Mouse (Mus musculus) midbrain, embryonic 10.5 days (tissue): Measurements from ENCODE around the gene Bricd5. TPM values are rescaled to one million over a fixed set of nuclear protein-coding genes. Genes with fewer than 3 reads are reported as not detected.
A peak's percentile ranks its signal among the peaks of the same experiment; 100 is the strongest.
"Not testable (repeated sequence)": the region's sequence is repeated elsewhere in the genome, so short reads cannot be mapped to it uniquely, and the experiment has no call there.

ENCODE experiments used
- DNase-seq: peaks from one replicate; pipeline ENCODE4 v3.0.0-alpha.2; 2017; ENCODE audit warnings: low spot score
- H3K27ac ChIP-seq: fragments of 300-500 bp; sonication (generic); replicated peaks from 2 replicates; pipeline ENCODE4 v1.5.1; 2016; ENCODE audit warnings: mild to moderate bottlenecking
- H3K27me3 ChIP-seq: fragments of 300-500 bp; sonication (generic); 2 replicates; pipeline ENCODE4 v1.6.1; 2016; ENCODE audit warnings: low read depth, mild to moderate bottlenecking; ENCODE audit not compliant: poor library complexity, severe bottlenecking
- H3K36me3 ChIP-seq: fragments of 300-500 bp; sonication (generic); 2 replicates; pipeline ENCODE4 v1.6.1; 2016; ENCODE audit warnings: mild to moderate bottlenecking, moderate library complexity
- H3K4me1 ChIP-seq: fragments of 300-500 bp; sonication (generic); 2 replicates; pipeline ENCODE4 v1.6.1; 2016
- H3K4me3 ChIP-seq: fragments of 300-500 bp; sonication (generic); 2 replicates; pipeline ENCODE4 v1.5.1; 2016; ENCODE audit warnings: mild to moderate bottlenecking, moderate library complexity
- H3K9me3 ChIP-seq: fragments of 300-500 bp; sonication (generic); replicated peaks from 2 replicates; pipeline ENCODE4 v1.6.1; 2016; ENCODE audit warnings: mild to moderate bottlenecking
- WGBS: fragments of 180-500 bp; shearing (Covaris S2); methylation state at CpG from one replicate; pipeline ENCODE4 v1.1.7; 2016; 5-methylcytosine and 5-hydroxymethylcytosine counted together
- polyA plus RNA-seq: library from polyadenylated mRNA; unstranded; fragments of >200 nt; fragmentation: Nextera tagmentation; extraction: Ambion mirVana; gene quantifications from 2 replicates; pipeline ENCODE4 v1.2.1, GENCODE M21; 2016

The Bricd5 gene
- polyA plus RNA-seq = 0.21 and 0.22 TPM in 2 replicates

DNA sequence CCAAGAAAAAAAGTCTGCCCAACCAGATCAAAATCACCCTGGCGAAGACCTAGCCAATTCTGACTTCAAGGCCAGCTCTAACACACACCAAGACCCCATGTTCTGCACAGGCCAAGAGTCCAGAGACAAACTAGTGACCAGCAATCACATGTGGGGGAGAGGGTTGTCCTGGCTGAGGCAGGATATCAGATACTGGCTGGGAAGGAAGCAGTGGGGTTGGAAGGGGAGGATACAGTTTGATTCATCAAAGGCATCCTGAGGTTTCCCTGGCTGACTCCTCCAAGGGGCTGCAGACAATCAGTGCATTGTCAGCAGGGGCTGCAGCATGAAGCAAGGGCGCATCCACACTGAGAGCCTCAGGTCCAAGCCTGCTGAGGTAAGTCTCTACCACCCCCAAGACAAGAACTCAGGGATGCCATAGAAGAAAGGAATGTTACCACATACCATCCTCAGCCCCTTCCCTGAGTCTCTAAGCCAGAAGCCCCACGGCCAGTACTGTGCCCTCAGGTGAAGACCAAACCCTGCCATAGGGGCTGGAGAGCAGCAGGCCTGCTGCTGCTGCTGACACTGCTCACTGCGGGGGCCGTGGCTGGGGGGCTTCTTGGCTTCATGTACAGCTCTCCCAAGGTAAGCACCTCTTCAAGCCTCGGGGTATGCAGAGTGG, at the start of gene Bricd5:
TSS of gene Bricd5 (plus strand) at position 273 of the 664 bp plus-strand sequence.
- WGBS = 81% methylated on average over 6 of the region's 6 CpGs

DNA sequence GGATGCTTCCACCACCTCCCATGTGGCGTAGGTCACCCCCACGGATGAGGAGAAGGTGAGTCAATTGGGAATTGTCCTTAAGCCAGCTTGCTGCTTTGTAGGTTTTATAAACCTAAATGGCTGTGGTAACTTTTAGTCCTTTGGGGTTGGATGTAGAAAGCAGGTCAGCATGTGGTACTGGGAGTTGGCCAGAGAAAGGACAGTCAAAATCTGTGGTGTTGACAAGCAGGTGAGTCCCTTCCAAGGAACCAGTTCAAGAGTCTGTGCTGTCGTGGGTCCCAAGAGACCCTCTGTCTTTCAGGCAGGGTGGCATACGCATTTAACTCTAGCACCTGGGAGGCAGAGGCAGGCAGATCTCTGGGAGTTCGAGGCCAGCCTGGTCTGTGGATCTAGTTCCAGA, 49.2 kb upstream of the Bricd5 start:
- 94% methylated on average over 5 of the region's 5 CpGs for WGBS

More for the DNA sequence above, at the start of gene Bricd5:
- H3K4me3 ChIP-seq = peak within 1 kb of the TSS; percentile 95
- no peaks in the 10 kb centered on the region for H3K9me3 ChIP-seq
- no peak for DNase-seq
- peaks cover 59% of the 10 kb centered on the region for H3K36me3 ChIP-seq
- H3K27me3 ChIP-seq = no peaks in the 10 kb centered on the region
- H3K4me1 ChIP-seq = peaks cover 39% of the 10 kb centered on the region
- H3K27ac ChIP-seq = no peak within 1 kb of the TSS

DNA sequence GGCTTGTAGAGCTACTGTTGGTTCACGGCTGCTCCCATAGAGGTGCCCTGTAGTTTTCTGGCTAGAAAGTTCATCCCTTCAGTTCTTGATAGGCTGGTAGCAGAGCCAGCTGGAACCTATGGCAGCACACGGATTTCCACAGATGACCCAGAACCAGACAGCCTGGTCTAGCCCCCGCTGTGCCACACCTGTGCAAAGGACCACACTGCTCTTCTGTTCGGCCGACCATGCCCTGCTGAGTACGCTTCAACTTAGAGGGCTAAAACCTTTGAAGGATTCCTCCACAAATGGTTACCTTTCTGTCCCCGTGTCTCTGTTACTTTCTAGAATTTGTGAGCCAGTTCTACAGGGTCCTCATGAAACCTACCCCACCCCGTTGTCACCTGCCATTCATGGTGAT, 48.4 kb upstream of the Bricd5 start:
- Histone ChIP-seq H3K36me3 (peaks cover 67% of the 10 kb centered on the region), H3K4me1 (peaks cover 20% of the 10 kb centered on the region)
- WGBS = 94% methylated on average over 6 of the region's 8 CpGs

More for the DNA sequence above, 49.2 kb upstream of the Bricd5 start:
- peaks cover 67% of the 10 kb centered on the region for H3K36me3 ChIP-seq
- no peak for DNase-seq
- no peaks in the 10 kb centered on the region for H3K9me3 ChIP-seq
- H3K27ac ChIP-seq = no peak overlapping the region
- H3K27me3 ChIP-seq = no peaks in the 10 kb centered on the region
- no peak overlapping the region for H3K4me3 ChIP-seq
- H3K4me1 ChIP-seq = peaks cover 16% of the 10 kb centered on the region

DNA sequence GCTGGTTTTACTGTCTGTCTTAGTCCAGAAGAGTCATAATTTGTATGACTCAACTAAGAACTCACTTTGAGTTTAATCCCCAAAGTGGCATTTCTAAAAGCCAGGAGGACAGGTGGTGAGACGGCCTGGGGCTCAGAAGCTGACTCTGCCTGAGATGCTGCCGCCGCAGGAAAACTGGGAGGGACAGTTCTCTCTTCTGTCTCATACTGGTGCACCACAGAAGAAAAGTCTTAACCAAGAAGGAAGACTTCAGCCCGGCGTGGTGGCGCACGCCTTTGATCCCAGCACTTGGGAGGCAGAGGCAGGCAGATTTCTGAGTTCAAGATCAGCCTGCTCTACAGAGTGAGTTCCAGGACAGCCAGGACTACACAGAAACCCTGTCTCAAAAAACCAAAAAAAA, 47.8 kb upstream of the Bricd5 start:
- Histone ChIP-seq H3K4me3 (no peak overlapping the region), H3K36me3 (peaks cover 65% of the 10 kb centered on the region), H3K27ac (no peak overlapping the region), H3K9me3 (no peaks in the 10 kb centered on the region), H3K27me3 (no peaks in the 10 kb centered on the region), H3K4me1 (peaks cover 20% of the 10 kb centered on the region)
- WGBS = 90% methylated on average over 7 of the region's 7 CpGs
- DNase-seq = no peak

More for the DNA sequence above, 48.4 kb upstream of the Bricd5 start:
- H3K9me3 ChIP-seq, H3K27ac ChIP-seq, H3K4me3 ChIP-seq, H3K27me3 ChIP-seq, DNase-seq: not testable (repeated sequence)

DNA sequence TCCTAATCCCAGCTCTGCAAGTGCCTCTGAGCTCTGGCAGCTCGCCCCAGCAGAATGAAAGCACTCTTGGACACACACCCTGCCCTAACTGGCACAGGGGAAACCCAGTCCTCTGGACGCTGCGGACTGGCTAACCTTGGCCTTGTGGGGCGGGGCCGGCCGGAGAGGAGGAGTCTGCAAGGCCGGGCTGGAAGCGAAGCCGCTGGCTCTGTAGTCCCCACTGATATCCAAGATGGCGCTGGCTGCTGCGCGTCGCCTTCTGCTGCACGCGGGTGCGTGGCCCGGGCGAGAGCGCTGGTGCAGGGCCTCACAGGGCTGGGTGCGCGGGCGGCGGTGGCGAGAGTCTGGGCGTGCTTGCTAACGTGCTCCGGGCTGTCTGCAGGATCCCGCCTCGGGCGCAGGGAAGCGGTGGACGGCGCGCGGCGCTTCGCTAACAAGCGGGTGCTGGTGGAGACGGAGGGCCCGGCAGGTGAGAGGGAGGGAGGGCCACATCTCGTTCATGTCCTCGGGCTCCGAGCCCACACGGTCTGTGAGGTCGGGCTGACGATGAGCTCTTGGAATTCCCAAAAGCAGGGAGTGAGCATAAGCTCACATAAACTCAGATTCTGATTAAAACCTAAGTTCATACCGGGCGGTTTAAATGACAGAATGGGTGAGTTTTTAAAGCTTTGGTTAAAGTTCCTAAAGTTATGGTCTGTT, 47.1 kb upstream of the Bricd5 start, which contains the start of gene Eci1:
TSS of gene Eci1 (plus strand) at position 171 of the 699 bp plus-strand sequence.
- Histone ChIP-seq H3K4me1 (peaks cover 20% of the 10 kb centered on the region), H3K27me3 (no peaks in the 10 kb centered on the region), H3K9me3 (no peaks in the 10 kb centered on the region), H3K27ac (peak within 1 kb of the TSS; percentile 98), H3K4me3 (peak within 1 kb of the TSS; percentile 89), H3K36me3 (peaks cover 59% of the 10 kb centered on the region)
- DNase-seq = peak; percentile 94
- WGBS = under 1% methylated on average over 48 of the region's 48 CpGs

GRCm38 (mm10) chr17:24427170-24427557, 46.5 kb upstream of the Bricd5 start:
- no peaks in the 10 kb centered on the region for H3K27me3 ChIP-seq
- H3K36me3 ChIP-seq = peaks cover 57% of the 10 kb centered on the region
- peak overlapping the region; percentile 89 for H3K4me3 ChIP-seq
- 14% methylated on average over 8 of the region's 8 CpGs for WGBS
- DNase-seq = no peak
- peaks cover 20% of the 10 kb centered on the region for H3K4me1 ChIP-seq
- H3K27ac ChIP-seq = peak overlapping the region; percentile 98
- H3K9me3 ChIP-seq = no peaks in the 10 kb centered on the region

- Histone ChIP-seq H3K36me3 (peaks cover 50% of the 10 kb centered on the region), H3K27ac (no peak overlapping the region), H3K4me1 (peaks cover 20% of the 10 kb centered on the region), H3K4me3 (no peak overlapping the region), H3K9me3 (no peaks in the 10 kb centered on the region), H3K27me3 (no peaks in the 10 kb centered on the region)
- 90% methylated on average over 14 of the region's 14 CpGs for WGBS
- DNase-seq = no peak
These were observed 44.3 kb upstream of the Bricd5 start for GRCm38 (mm10) chr17:24429201-24429983.

GRCm38 (mm10) chr17:24437016-24437415, 36.7 kb upstream of the Bricd5 start:
- no peaks in the 10 kb centered on the region for H3K9me3 ChIP-seq
- H3K4me1 ChIP-seq = no peaks in the 10 kb centered on the region
- no peak overlapping the region for H3K27ac ChIP-seq
- H3K27me3 ChIP-seq = no peaks in the 10 kb centered on the region
- H3K4me3 ChIP-seq = no peak overlapping the region
- DNase-seq = peak; percentile 34
- WGBS = 78% methylated on average over 5 of the region's 5 CpGs
- peaks cover 90% of the 10 kb centered on the region for H3K36me3 ChIP-seq

GRCm38 (mm10) chr17:24440377-24440776, 33.3 kb upstream of the Bricd5 start:
- no peak overlapping the region for H3K4me3 ChIP-seq
- H3K4me1 ChIP-seq = no peaks in the 10 kb centered on the region
- no peaks in the 10 kb centered on the region for H3K27me3 ChIP-seq
- H3K36me3 ChIP-seq = peaks cover 99% of the 10 kb centered on the region
- no peaks in the 10 kb centered on the region for H3K9me3 ChIP-seq
- 94% methylated on average over 8 of the region's 8 CpGs for WGBS
- no peak for DNase-seq
- H3K27ac ChIP-seq = no peak overlapping the region

- H3K27me3 ChIP-seq = no peaks in the 10 kb centered on the region
- DNase-seq = no peak
- WGBS = 34% methylated on average over 2 of the region's 2 CpGs
- H3K27ac ChIP-seq = no peak overlapping the region
- no peak overlapping the region for H3K4me3 ChIP-seq
- peaks cover 99% of the 10 kb centered on the region for H3K36me3 ChIP-seq
- no peaks in the 10 kb centered on the region for H3K9me3 ChIP-seq
- no peaks in the 10 kb centered on the region for H3K4me1 ChIP-seq
These were observed 32.5 kb upstream of the Bricd5 start for GRCm38 (mm10) chr17:24441148-24441547.

DNA sequence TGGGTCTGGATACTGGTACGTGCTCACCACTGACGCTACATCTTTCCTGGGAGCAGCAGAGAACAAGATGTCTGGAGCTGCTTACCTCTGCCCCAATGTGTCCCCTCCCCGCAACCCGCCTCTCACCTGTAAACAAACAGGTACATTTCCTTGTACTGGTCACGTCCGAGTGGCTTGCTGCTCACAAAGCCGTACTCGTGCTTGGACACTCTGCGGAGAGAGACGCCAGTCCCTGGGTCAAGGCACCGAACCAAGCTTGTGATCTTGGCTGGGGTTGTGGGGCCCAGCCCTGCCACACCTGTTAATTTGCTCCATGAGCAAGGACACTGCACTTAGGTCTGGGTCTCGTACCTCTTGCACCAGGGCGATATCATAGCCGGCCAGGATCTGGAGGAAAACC, 31.6 kb upstream of the Bricd5 start:
- Histone ChIP-seq H3K27me3 (no peaks in the 10 kb centered on the region), H3K4me1 (no peaks in the 10 kb centered on the region), H3K4me3 (no peak overlapping the region), H3K36me3 (peaks cover 100% of the 10 kb centered on the region), H3K27ac (no peak overlapping the region), H3K9me3 (no peaks in the 10 kb centered on the region)
- no peak for DNase-seq
- WGBS = 93% methylated on average over 14 of the region's 14 CpGs

DNA sequence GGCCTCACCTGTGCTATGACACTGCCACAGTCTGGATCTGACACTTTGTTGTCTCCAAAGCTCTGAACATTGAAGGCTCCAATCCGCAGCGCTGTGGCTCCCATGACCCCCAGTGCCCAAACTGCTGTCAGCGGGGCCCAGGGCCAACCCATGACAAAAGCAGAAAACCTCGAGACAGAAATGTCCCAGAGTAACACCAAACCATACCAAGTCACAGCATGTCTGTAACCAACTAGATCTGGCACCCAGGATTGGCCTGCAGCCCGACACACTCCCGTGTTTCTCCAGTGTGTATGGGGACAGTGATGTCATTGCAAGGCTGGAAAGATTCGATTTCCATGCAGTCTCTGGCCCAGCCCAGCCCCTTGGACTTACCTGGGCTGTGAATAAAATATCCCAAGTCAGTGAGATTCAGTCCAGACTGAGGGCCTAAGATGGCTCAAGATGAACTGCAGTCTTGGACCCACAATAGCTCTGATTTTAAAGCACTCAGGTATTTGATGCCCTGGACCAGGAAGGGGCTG, 31.0 kb upstream of the Bricd5 start, which contains the start of gene Dnase1l2:
TSS of gene Dnase1l2 (minus strand) at position 474 of the 524 bp plus-strand sequence.
- peaks cover 100% of the 10 kb centered on the region for H3K36me3 ChIP-seq
- H3K27ac ChIP-seq = no peak within 1 kb of the TSS
- H3K4me1 ChIP-seq = no peaks in the 10 kb centered on the region
- no peak within 1 kb of the TSS for H3K4me3 ChIP-seq
- WGBS = 85% methylated on average over 7 of the region's 7 CpGs
- H3K27me3 ChIP-seq = no peaks in the 10 kb centered on the region
- H3K9me3 ChIP-seq = no peaks in the 10 kb centered on the region
- no peak for DNase-seq
